Mouse (Mus musculus): ENCODE measurements around the gene Astn2.

DNA sequence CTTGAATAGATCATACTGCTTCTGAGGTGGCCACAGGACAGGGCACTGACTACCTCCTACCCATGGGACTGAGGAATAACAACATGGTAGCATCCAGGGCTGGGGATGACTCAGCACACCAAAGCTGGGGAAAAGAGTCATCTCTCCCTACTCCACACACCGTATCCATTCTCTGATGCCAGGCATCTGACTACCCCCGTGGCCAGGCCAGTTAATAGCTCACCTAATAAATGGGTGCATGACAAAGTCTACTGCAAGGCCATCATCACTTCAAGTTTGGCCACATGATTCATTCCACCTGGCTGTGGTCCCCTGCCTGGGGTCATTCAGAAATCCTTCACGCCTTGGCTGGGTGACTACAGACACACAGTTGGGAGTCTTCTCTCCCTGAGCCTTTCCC is 914.7 kb downstream of the Astn2 start:
- no peak for TF ChIP-seq CTCF (IDR thresholded peaks at IDR 0.05; ENCODE audit: control insufficient read depth, insufficient read depth, low read length)
- no peak for TF ChIP-seq POLR2A (IDR thresholded peaks at IDR 0.05; ENCODE audit: borderline replicate concordance, control insufficient read depth, low read depth, low read length)

All from bone marrow, adult 2 months (tissue).